Mouse (Mus musculus): ENCODE results near the gene Ptn. TPM values are rescaled to one million over a fixed set of nuclear protein-coding genes. Genes with fewer than 3 reads are reported as not detected.

The Ptn gene
- polyA plus RNA-seq, 1 experiment from 2014 or later: 545 TPM

- H3K27me3 ChIP-seq: no peaks in the 10 kb centered on the region
- H3K36me3 ChIP-seq (ENCODE audit: poor library complexity, severe bottlenecking): peaks cover 14% of the 10 kb centered on the region; the same call in 1 of the 2 replicates
- H3K4me2 ChIP-seq: no peak overlapping the region
- H3K4me1 ChIP-seq: peaks cover 59% of the 10 kb centered on the region
- ATAC-seq: no peak
- H3K9me3 ChIP-seq (replicated peaks): no peaks in the 10 kb centered on the region
- H3K27ac ChIP-seq: no peak overlapping the region
- WGBS: 81% methylated on average over 4 of the region's 4 CpGs
- no peak overlapping the region for H3K4me3 ChIP-seq
- H3K9ac ChIP-seq: no peak overlapping the region
Observed at GRCm38 (mm10) chr6:36782481-36782880, 27.5 kb downstream of the Ptn start.

DNA sequence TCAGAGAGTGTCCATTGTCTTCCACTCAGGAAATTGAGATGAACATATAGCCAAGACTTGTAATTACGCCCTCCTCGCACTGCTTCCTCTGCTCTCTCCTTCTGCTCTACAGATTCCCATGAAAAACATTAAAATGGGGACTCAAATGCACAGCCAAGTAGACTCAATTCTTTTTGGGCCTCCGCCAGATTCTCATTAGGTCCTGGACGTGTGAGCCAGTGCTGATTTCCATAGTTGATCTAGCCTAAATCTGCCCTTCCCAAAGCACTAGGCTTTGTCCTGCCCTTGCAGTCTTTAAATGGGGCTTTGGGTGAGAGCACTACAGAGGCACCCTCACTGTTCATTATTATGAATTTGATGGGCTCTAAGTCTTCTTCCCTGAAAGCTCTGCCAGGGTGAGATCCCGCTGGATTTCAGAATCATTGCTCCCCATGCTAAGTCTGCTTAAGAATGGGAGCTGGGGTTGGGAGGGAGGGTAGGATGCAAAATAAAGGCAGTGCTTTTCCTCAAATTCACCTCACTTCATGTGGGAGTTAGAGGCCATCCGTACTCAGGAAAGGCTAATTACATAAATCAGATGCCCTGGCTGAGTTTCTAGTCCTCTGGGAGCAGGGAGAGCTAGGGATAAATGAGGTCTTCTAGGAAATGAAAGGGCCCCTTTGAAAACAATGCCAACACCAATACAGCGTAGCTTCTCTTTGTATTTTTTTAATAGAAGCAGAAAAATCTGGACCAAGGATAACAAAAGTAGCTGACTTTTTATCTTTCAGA, 32.3 kb downstream of the Ptn start:
- H3K9ac ChIP-seq: no peak overlapping the region
- no peak overlapping the region for H3K4me3 ChIP-seq
- H3K4me2 ChIP-seq: no peak overlapping the region; the same call in 1 of the 2 replicates
- 6% methylated on average over 7 of the region's 7 CpGs for WGBS
- H3K4me1 ChIP-seq: peaks cover 67% of the 10 kb centered on the region
- no peaks in the 10 kb centered on the region for H3K27me3 ChIP-seq
- no peaks in the 10 kb centered on the region for H3K9me3 ChIP-seq (replicated peaks)
- H3K36me3 ChIP-seq (ENCODE audit: poor library complexity, severe bottlenecking): peaks cover 10% of the 10 kb centered on the region; the same call in 1 of the 2 replicates
- ATAC-seq: peak; percentile 91
- H3K27ac ChIP-seq: peak overlapping the region; percentile 75

DNA sequence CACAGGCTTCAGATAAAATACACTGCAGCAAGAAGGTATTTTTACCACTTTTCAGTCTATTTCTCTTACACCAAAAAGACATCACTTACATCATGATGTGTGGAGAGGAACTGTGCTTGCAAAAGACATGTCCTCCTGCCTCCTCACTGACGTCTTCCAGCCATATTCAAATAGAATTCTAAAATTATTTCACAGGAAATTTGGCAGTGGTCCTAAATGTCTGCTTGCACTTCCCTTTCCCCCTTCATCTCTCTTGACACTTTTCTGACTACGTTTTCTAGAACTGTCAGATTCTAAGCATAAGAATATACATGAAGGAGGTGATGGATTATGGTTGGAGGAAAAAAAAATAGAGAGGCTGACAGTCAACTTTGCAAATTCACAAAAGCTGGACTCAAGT, 33.0 kb downstream of the Ptn start:
- Histone ChIP-seq H3K4me3 (no peak overlapping the region), H3K4me2 (no peak overlapping the region; the same call in 1 of the 2 replicates), H3K9ac (no peak overlapping the region), H3K36me3 (ENCODE audit: poor library complexity, severe bottlenecking) (peaks cover 13% of the 10 kb centered on the region; the same call in 1 of the 2 replicates), H3K4me1 (peaks cover 71% of the 10 kb centered on the region), H3K9me3 (replicated peaks) (no peaks in the 10 kb centered on the region), H3K27ac (peak overlapping the region; percentile 75), H3K27me3 (no peaks in the 10 kb centered on the region)
- ATAC-seq: peak; percentile 11; the same call in 1 of the 2 replicates
- WGBS: 18% methylated on average over 2 of the region's 2 CpGs

DNA sequence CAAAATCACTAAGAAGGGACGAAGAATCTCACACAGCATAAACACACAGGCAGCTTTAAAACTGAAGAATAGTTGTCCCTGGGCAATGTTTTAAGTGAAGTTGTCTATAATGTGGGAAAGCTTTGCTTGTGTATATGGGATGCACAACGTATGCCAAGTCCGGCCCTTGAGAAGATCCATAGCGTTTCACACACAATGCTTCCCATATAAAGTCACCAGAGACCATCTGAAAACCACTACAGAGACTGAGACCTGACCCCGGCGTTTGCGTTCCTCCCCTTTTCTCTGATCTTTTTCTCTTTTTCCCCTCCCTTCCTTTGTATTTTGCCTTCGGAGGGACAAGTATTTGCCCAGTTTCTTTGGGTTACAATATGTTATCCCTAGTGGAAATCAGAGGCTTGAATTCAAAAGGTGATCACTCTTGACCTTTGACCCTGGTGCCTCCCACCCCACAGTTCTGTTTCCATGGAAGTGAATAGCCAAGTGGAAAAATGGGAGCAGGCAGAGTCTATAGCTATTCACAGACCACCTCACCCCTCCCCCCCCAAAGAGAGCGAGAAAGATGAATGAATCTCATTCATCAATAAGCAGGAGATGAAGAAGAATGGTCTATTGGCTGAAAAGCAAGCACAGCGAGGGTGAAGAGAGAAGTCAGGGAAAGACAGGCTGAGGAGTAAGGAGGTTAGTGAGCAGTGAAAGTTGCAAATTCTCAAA, 34.2 kb downstream of the Ptn start:
- Histone ChIP-seq H3K4me2 (peak overlapping the region; percentile 9; the same call in 1 of the 2 replicates), H3K36me3 (ENCODE audit: poor library complexity, severe bottlenecking) (peaks cover 18% of the 10 kb centered on the region; the same call in 1 of the 2 replicates), H3K9me3 (replicated peaks) (no peaks in the 10 kb centered on the region), H3K27me3 (no peaks in the 10 kb centered on the region), H3K4me3 (no peak overlapping the region), H3K27ac (peak overlapping the region; percentile 75; the same call in 1 of the 2 replicates), H3K9ac (no peak overlapping the region), H3K4me1 (peaks cover 83% of the 10 kb centered on the region)
- ATAC-seq: peak; percentile 33; the same call in 1 of the 2 replicates
- WGBS: 8% methylated on average over 10 of the region's 10 CpGs

GRCm38 (mm10) chr6:36772541-36772940, 37.5 kb downstream of the Ptn start:
- Histone ChIP-seq H3K9ac (no peak overlapping the region), H3K27me3 (no peaks in the 10 kb centered on the region), H3K4me1 (peaks cover 67% of the 10 kb centered on the region), H3K9me3 (replicated peaks) (no peaks in the 10 kb centered on the region), H3K27ac (no peak overlapping the region), H3K4me2 (no peak overlapping the region), H3K4me3 (no peak overlapping the region), H3K36me3 (ENCODE audit: poor library complexity, severe bottlenecking) (peaks cover 16% of the 10 kb centered on the region)
- no peak for ATAC-seq
- 64% methylated on average over 2 of the region's 2 CpGs for WGBS

GRCm38 (mm10) chr6:36769012-36769411, 41.0 kb downstream of the Ptn start:
- H3K9ac ChIP-seq: no peak overlapping the region
- peaks cover 31% of the 10 kb centered on the region for H3K4me1 ChIP-seq
- H3K36me3 ChIP-seq (ENCODE audit: poor library complexity, severe bottlenecking): peaks cover 34% of the 10 kb centered on the region
- H3K4me3 ChIP-seq: no peak overlapping the region
- WGBS: 39% methylated on average over 3 of the region's 3 CpGs
- no peaks in the 10 kb centered on the region for H3K27me3 ChIP-seq
- H3K9me3 ChIP-seq (replicated peaks): no peaks in the 10 kb centered on the region
- H3K27ac ChIP-seq: no peak overlapping the region
- H3K4me2 ChIP-seq: no peak overlapping the region
- no peak for ATAC-seq

GRCm38 (mm10) chr6:36766941-36767340, 43.1 kb downstream of the Ptn start:
- H3K4me2 ChIP-seq: no peak overlapping the region
- no peak overlapping the region for H3K27ac ChIP-seq
- H3K27me3 ChIP-seq: no peaks in the 10 kb centered on the region
- no peak overlapping the region for H3K4me3 ChIP-seq
- H3K9me3 ChIP-seq (replicated peaks): no peaks in the 10 kb centered on the region
- H3K36me3 ChIP-seq (ENCODE audit: poor library complexity, severe bottlenecking): peaks cover 29% of the 10 kb centered on the region
- H3K4me1 ChIP-seq: peaks cover 22% of the 10 kb centered on the region
- H3K9ac ChIP-seq: no peak overlapping the region
- 87% methylated on average over 3 of the region's 3 CpGs for WGBS
- no peak for ATAC-seq

DNA sequence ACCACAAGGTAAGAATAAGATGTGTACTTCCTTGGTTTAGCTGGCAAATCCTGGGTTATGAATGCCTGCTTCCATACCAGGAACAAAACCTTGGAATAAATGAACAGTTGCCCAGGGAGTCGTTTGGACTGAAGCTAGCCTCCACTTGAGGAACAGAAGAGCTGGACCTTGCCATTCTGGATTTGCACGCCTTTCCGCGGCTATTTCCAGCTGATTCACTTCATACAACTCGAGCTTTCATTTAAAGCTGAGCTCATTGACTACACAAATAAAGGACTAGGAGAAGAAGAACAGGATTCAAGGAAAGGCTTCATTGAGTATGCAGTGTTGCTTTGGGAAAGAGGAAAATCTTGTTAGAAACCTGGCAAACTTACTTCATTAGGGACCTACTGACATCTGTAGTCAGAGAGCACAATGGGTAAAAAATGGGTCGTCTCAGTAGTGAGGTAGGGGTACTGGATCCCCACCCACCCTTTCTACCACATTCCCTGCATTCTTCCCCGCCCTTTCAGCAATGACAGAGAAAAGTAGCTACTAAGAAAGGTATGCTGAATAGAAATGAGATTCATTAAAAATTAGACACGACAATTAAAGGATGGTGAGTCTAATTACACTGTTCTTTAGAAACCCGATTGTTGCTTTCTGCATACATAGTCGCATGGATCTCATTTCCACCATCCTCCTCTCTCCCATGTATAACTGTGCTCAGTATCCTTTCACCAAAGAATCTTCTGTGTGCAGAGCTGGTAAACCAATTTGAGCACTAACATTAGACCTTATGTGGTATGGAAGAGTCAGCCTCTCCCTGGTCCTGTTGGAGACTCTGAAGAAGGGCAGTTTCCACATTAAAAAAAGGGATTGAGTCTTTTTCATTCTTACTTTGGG, 54.8 kb downstream of the Ptn start:
- Histone ChIP-seq H3K9me3 (replicated peaks) (no peaks in the 10 kb centered on the region), H3K4me3 (no peak overlapping the region), H3K9ac (no peak overlapping the region), H3K4me2 (no peak overlapping the region), H3K36me3 (ENCODE audit: poor library complexity, severe bottlenecking) (0 out of 2 replicates have a peak, but pooled peaks cover under 1% of the 10 kb centered on the region), H3K4me1 (peaks cover 40% of the 10 kb centered on the region), H3K27ac (peak overlapping the region; percentile 77), H3K27me3 (no peaks in the 10 kb centered on the region)
- ATAC-seq: peak; percentile 93
- 23% methylated on average over 10 of the region's 10 CpGs for WGBS

GRCm38 (mm10) chr6:36752887-36753286, 57.1 kb downstream of the Ptn start:
- peak overlapping the region; percentile 42; the same call in 1 of the 2 replicates for H3K27ac ChIP-seq
- peaks cover 34% of the 10 kb centered on the region for H3K4me1 ChIP-seq
- peaks cover 4% of the 10 kb centered on the region; the same call in 1 of the 2 replicates for H3K36me3 ChIP-seq (ENCODE audit: poor library complexity, severe bottlenecking)
- WGBS: 16% methylated on average over 6 of the region's 6 CpGs
- H3K27me3 ChIP-seq: no peaks in the 10 kb centered on the region
- H3K9me3 ChIP-seq (replicated peaks): no peaks in the 10 kb centered on the region
- H3K4me3 ChIP-seq: no peak overlapping the region
- H3K4me2 ChIP-seq: no peak overlapping the region
- no peak overlapping the region for H3K9ac ChIP-seq
- ATAC-seq: no peak

DNA sequence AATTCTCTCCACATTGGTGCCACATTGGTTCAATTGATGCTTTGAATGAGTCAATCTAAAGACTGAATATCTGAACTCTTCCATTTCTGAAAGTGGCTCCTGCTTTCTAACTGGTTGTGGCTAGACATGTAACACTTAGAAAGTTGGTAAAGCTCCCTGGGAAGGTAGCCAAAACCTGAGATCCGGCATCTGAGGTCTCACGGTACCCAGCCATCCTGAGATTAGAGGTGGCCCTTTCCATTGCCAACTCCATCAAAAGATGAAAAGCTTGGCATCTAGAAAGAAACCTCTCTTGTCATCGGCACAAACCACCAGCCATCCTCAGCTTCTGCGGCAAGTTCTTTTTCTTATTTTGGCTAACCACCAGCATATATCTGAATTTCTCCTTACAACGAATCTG, 70.2 kb downstream of the Ptn start:
- no peak for ATAC-seq
- no peaks in the 10 kb centered on the region for H3K4me1 ChIP-seq
- no peak overlapping the region for H3K27ac ChIP-seq
- no peak overlapping the region for H3K4me3 ChIP-seq
- H3K4me2 ChIP-seq: no peak overlapping the region
- no peaks in the 10 kb centered on the region for H3K9me3 ChIP-seq (replicated peaks)
- H3K27me3 ChIP-seq: no peaks in the 10 kb centered on the region
- H3K36me3 ChIP-seq (ENCODE audit: poor library complexity, severe bottlenecking): peaks cover 74% of the 10 kb centered on the region
- no peak overlapping the region for H3K9ac ChIP-seq
- 91% methylated on average over 5 of the region's 5 CpGs for WGBS

DNA sequence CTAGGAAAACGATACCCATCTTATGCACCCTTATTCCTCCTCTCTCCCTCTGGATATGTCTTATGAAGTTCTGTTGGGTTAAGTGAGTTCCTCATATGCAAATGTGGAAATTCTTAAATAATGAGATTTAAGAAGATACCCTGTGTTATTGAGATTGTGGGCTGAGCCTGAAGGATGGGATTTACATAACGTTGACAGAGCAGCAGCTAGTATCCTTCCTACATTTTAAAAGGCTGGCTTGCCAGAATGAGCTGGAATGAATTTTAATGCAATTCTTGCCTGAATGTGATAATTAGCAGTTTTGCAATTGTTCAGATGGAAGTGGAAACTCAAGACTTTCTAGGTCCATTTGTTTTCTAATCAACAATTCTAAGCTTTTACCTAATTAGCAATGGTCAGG, 73.3 kb downstream of the Ptn start:
- WGBS: 60% methylated on average over 2 of the region's 2 CpGs
- ATAC-seq: no peak
- peaks cover 75% of the 10 kb centered on the region for H3K36me3 ChIP-seq (ENCODE audit: poor library complexity, severe bottlenecking)

More for the DNA sequence above, 73.3 kb downstream of the Ptn start:
- Histone ChIP-seq H3K27me3 (no peaks in the 10 kb centered on the region), H3K27ac (no peak overlapping the region), H3K4me1 (no peaks in the 10 kb centered on the region), H3K9me3 (replicated peaks) (peaks cover 7% of the 10 kb centered on the region), H3K4me2 (no peak overlapping the region), H3K9ac (no peak overlapping the region), H3K4me3 (no peak overlapping the region)

Measured in forebrain, embryonic 13.5 days (tissue).